In the genomic region with DNA sequence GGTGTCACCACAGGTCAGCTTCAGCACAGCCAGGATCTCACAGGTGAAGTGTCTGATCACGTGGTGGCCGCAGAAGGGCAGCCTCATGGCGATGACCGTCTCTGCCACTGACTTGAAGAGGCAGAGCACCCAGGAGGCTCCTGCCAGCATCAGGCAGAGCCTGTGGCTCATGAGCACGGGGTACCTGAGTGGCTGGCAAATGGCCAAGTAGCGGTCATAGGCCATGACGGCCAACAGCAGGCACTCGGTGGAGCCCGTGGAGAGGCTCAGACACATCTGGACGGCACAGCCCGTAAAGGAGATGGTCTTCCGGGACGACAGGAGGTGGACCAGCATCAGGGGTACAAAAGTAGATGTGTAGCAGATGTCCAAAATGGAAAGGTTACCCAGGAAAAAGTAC, we compare ENCODE assay signal across 25 mouse cellular contexts. TPM values are rescaled to one million over a fixed set of nuclear protein-coding genes. Genes with fewer than 3 reads are reported as not detected.
DNase-seq lines count a peak whose midpoint lies in the region; ATAC-seq lines count a peak whose summit lies in the region.
"Had no signal": no experiment of that assay in that cellular context is flagged by ENCODE, and none has a peak within 500 bp of the region (broad histone marks: within the 10 kb centered on the region; RNA-seq: fewer than 3 reads in every experiment).

No protein-coding gene starts in this region.

- no peak overlapping the region for H3K27ac ChIP-seq in midbrain, embryonic 11.5 days (ENCODE audit: low read depth, low read length)
- no peak overlapping the region for H3K27ac ChIP-seq in midbrain, embryonic 10.5 days (replicated peaks)
- H3K27ac ChIP-seq: embryonic facial prominence, embryonic 13.5 days; embryonic facial prominence, embryonic 15.5 days; forebrain, embryonic 10.5 days; forebrain, embryonic 12.5 days had no signal

- no peaks in the 10 kb centered on the region for H3K4me1 ChIP-seq in midbrain, embryonic 11.5 days (ENCODE audit: control insufficient read depth, insufficient read depth, low read length)
- peaks cover 6% of the 10 kb centered on the region for H3K4me1 ChIP-seq in midbrain, embryonic 10.5 days
- H3K4me1 ChIP-seq: embryonic facial prominence, embryonic 13.5 days; embryonic facial prominence, embryonic 15.5 days had no signal

- no peak overlapping the region for H3K4me2 ChIP-seq in midbrain, embryonic 11.5 days
- H3K4me2 ChIP-seq: embryonic facial prominence, embryonic 13.5 days; embryonic facial prominence, embryonic 15.5 days; forebrain, embryonic 12.5 days had no signal

- no peaks in the 10 kb centered on the region for H3K27me3 ChIP-seq in midbrain, embryonic 11.5 days (ENCODE audit: control insufficient read depth, insufficient read depth, low read length)
- H3K27me3 ChIP-seq in midbrain, embryonic 10.5 days (ENCODE audit: low read depth, poor library complexity, severe bottlenecking), result no peaks in the 10 kb centered on the region
- H3K27me3 ChIP-seq: embryonic facial prominence, embryonic 13.5 days; embryonic facial prominence, embryonic 15.5 days; forebrain, embryonic 12.5 days had no signal

- H3K4me3 ChIP-seq in midbrain, embryonic 11.5 days (ENCODE audit: low read depth, low read length), result no peak overlapping the region
- H3K4me3 ChIP-seq in midbrain, embryonic 10.5 days, result no peak overlapping the region
- H3K4me3 ChIP-seq: embryonic facial prominence, embryonic 13.5 days; embryonic facial prominence, embryonic 15.5 days; erythroblast, embryonic 14.5 days; forebrain, embryonic 10.5 days; forebrain, embryonic 12.5 days had no signal

- WGBS in midbrain, embryonic 11.5 days, result 89% methylated on average over 13 of the region's 13 CpGs
- 92% methylated on average over 13 of the region's 13 CpGs for WGBS in midbrain, embryonic 10.5 days

- no peak for ATAC-seq in midbrain, embryonic 11.5 days (ENCODE audit: low FRiP score)
- ATAC-seq: forebrain, embryonic 14.5 days had no signal

- H3K9me3 ChIP-seq in midbrain, embryonic 11.5 days (ENCODE audit: control insufficient read depth, low read length), result no peaks in the 10 kb centered on the region
- H3K9me3 ChIP-seq in midbrain, embryonic 10.5 days (replicated peaks), result no peaks in the 10 kb centered on the region
- H3K9me3 ChIP-seq: embryonic facial prominence, embryonic 13.5 days; embryonic facial prominence, embryonic 15.5 days; forebrain, embryonic 10.5 days; forebrain, embryonic 12.5 days had no signal

- no peak overlapping the region for H3K9ac ChIP-seq in midbrain, embryonic 11.5 days (ENCODE audit: low read length)
- H3K9ac ChIP-seq: embryonic facial prominence, embryonic 13.5 days; embryonic facial prominence, embryonic 15.5 days; forebrain, embryonic 12.5 days had no signal

- peak; percentile 49 for DNase-seq in kidney, postnatal 10 days
- DNase-seq in kidney, adult 18-20 months, result no peak
- DNase-seq in lung, postnatal 10 days, result peak; percentile 32
- DNase-seq in lung, postnatal 14 days, result no peak
- peak; percentile 56 for DNase-seq in midbrain, embryonic 11.5 days (ENCODE audit: low spot score, missing footprints)
- no peak for DNase-seq in midbrain, embryonic 10.5 days (ENCODE audit: low spot score)
- DNase-seq: adrenal gland, adult 2 months; adrenal gland, postnatal 10 days; adrenal gland, postnatal 25 days; cerebellum, adult 11 months; cerebellum, adult 18-20 months; cerebellum, adult 8-10 months; cerebellum, adult 9-11 months; cerebellum, postnatal 14 days; cerebellum, postnatal 36 days; embryo, embryonic 11 days had no signal

- H3K36me3 ChIP-seq in midbrain, embryonic 11.5 days (ENCODE audit: control insufficient read depth, insufficient read depth, low read length), result no peaks in the 10 kb centered on the region
- H3K36me3 ChIP-seq in midbrain, embryonic 10.5 days, result no peaks in the 10 kb centered on the region
- H3K36me3 ChIP-seq: embryonic facial prominence, embryonic 13.5 days; embryonic facial prominence, embryonic 15.5 days; forebrain, embryonic 10.5 days; forebrain, embryonic 12.5 days had no signal

RNA-seq across cellular contexts. Expression of a gene that starts 4.1 kb away (rescaled TPM):
- polyA plus RNA-seq in midbrain, embryonic 11.5 days (2014; fragmentation: Nextera tagmentation; extraction: Ambion mirVana), result not detected in 2 replicates
- not detected in 2 replicates for polyA plus RNA-seq in midbrain, embryonic 10.5 days (2016; fragmentation: Nextera tagmentation; extraction: Ambion mirVana)
- polyA plus RNA-seq: adrenal gland, adult 2 months; brain, embryonic 14.5 days; C2C12; embryonic facial prominence, embryonic 11.5 days; embryonic facial prominence, embryonic 13.5 days; embryonic facial prominence, embryonic 15.5 days; erythroblast, embryonic 14.5 days; forebrain, embryonic 10.5 days; forebrain, embryonic 14.5 days had no signal

RNA-seq across cellular contexts. Expression of a gene that starts 5.4 kb away (rescaled TPM):
- not detected in 2 replicates for polyA plus RNA-seq in midbrain, embryonic 11.5 days (2014; fragmentation: Nextera tagmentation; extraction: Ambion mirVana)
- not detected in 2 replicates for polyA plus RNA-seq in midbrain, embryonic 10.5 days (2016; fragmentation: Nextera tagmentation; extraction: Ambion mirVana)
- polyA plus RNA-seq: adrenal gland, adult 2 months; brain, embryonic 14.5 days; C2C12; embryonic facial prominence, embryonic 11.5 days; embryonic facial prominence, embryonic 13.5 days; embryonic facial prominence, embryonic 15.5 days; erythroblast, embryonic 14.5 days; forebrain, embryonic 10.5 days; forebrain, embryonic 12.5 days; forebrain, embryonic 14.5 days had no signal

RNA-seq across cellular contexts. Expression of a gene that starts 21.0 kb away (rescaled TPM):
- polyA plus RNA-seq in midbrain, embryonic 11.5 days (2014; fragmentation: Nextera tagmentation; extraction: Ambion mirVana), result 0.11 and 0.25 TPM in 2 replicates
- polyA plus RNA-seq in midbrain, embryonic 10.5 days (2016; fragmentation: Nextera tagmentation; extraction: Ambion mirVana), result 0.21 TPM in 1 of 2 replicates, not detected in the other
- polyA plus RNA-seq: erythroblast, embryonic 14.5 days; forebrain, embryonic 12.5 days had no signal

RNA-seq across cellular contexts. Expression of a gene that starts 23.8 kb away (rescaled TPM):
- 0.04 TPM in 1 of 2 replicates, not detected in the other for polyA plus RNA-seq in midbrain, embryonic 11.5 days (2014; fragmentation: Nextera tagmentation; extraction: Ambion mirVana)
- 0.02 TPM in 1 of 2 replicates, not detected in the other for polyA plus RNA-seq in midbrain, embryonic 10.5 days (2016; fragmentation: Nextera tagmentation; extraction: Ambion mirVana)
- polyA plus RNA-seq: erythroblast, embryonic 14.5 days; forebrain, embryonic 10.5 days; forebrain, embryonic 12.5 days had no signal

RNA-seq across cellular contexts. Expression of a gene that starts 37.0 kb away (rescaled TPM):
- 2.4 and 2.5 TPM in 2 replicates for polyA plus RNA-seq in midbrain, embryonic 11.5 days (2014; fragmentation: Nextera tagmentation; extraction: Ambion mirVana)
- 1.6 and 2.1 TPM in 2 replicates for polyA plus RNA-seq in midbrain, embryonic 10.5 days (2016; fragmentation: Nextera tagmentation; extraction: Ambion mirVana)
- polyA plus RNA-seq: adrenal gland, adult 2 months had no signal

Comparison
In these comparisons a context has a peak if more than half of its experiments do, and no peak if none do; other contexts are left out.
1. DNase-seq: peak in kidney, postnatal 10 days (single experiment), lung, postnatal 10 days (single experiment) and midbrain, embryonic 11.5 days (single experiment); none in kidney, adult 18-20 months (single experiment), lung, postnatal 14 days (single experiment) and midbrain, embryonic 10.5 days (single experiment).